Mouse (Mus musculus) mouse embryonic stem cell (cell line): Measurements from ENCODE around the gene Ctc1.

Source experiments
- in situ Hi-C, 2 experiments: fragments of 300-500 bp; cut with MboI; formaldehyde crosslinking; loops; 1 replicate in 1 of 2; 3 replicates in 1 of 2; pipeline ENCODE4 v1.14.3; 2019 to 2020; ENCODE audit warnings: low sequenced_read_pairs in 2 of 2, low pct_unique_long_range_greater_than_20kb in 1 of 2, mixed read lengths in 1 of 2; ENCODE audit not compliant: unreplicated experiment in 1 of 2

Ctc1 gene

GRCm38 (mm10) chr11:69037231-69038061, 21.7 kb downstream of the Ctc1 start:
- in situ Hi-C loops, result no loop called here

GRCm38 (mm10) chr11:69038173-69038572, 22.5 kb downstream of the Ctc1 start:
- in situ Hi-C loops, result no loop called here

- in situ Hi-C loops, result no loop called here
Observed at GRCm38 (mm10) chr11:69045531-69046394, 30.1 kb downstream of the Ctc1 start, which contains the start of gene Aurkb. Aurkb (plus strand) TSS chr11:69045647.

- in situ Hi-C loops, result no loop called here
Observed at GRCm38 (mm10) chr11:69046395-69046774, 30.7 kb downstream of the Ctc1 start.

GRCm38 (mm10) chr11:69047592-69047991, 31.9 kb downstream of the Ctc1 start:
- in situ Hi-C loops, result no loop called here

- in situ Hi-C loops, result no loop called here
Observed at GRCm38 (mm10) chr11:69048151-69048550, 32.4 kb downstream of the Ctc1 start.

GRCm38 (mm10) chr11:69050748-69051147, 35.0 kb downstream of the Ctc1 start:
- in situ Hi-C loops, result no loop called here

- in situ Hi-C loops, result no loop called here
Observed at GRCm38 (mm10) chr11:69051771-69052170, 36.1 kb downstream of the Ctc1 start.

GRCm38 (mm10) chr11:69052824-69053421, 37.2 kb downstream of the Ctc1 start:
- in situ Hi-C loops, result no loop called here

GRCm38 (mm10) chr11:69053848-69054247, 38.1 kb downstream of the Ctc1 start:
- in situ Hi-C loops, result no loop called here

GRCm38 (mm10) chr11:69058265-69058664, 42.6 kb downstream of the Ctc1 start:
- in situ Hi-C loops, result no loop called here

GRCm38 (mm10) chr11:69058729-69059356, 43.1 kb downstream of the Ctc1 start:
- in situ Hi-C loops, result no loop called here

GRCm38 (mm10) chr11:69059357-69059974, 43.8 kb downstream of the Ctc1 start, which contains the start of gene Borcs6:
Borcs6 (plus strand) TSS chr11:69059717.
- in situ Hi-C loops, result no loop called here

GRCm38 (mm10) chr11:69059975-69060411, 44.3 kb downstream of the Ctc1 start:
- in situ Hi-C loops, result loop anchor here in 1 of 2 experiments (10.0 kb wide), 1 partner anchor 175 kb away; the partner anchor contains the start of gene Gucy2e

GRCm38 (mm10) chr11:69060448-69061254, 44.9 kb downstream of the Ctc1 start:
- in situ Hi-C loops, result loop anchor here in 1 of 2 experiments (10.0 kb wide), 1 partner anchor 174 kb away; the partner anchor contains the start of gene Gucy2e

- in situ Hi-C loops, result loop anchor here in 1 of 2 experiments (10.0 kb wide), 1 partner anchor 173 kb away; the partner anchor contains the start of gene Gucy2e
Observed at GRCm38 (mm10) chr11:69061255-69061912, 45.7 kb downstream of the Ctc1 start.
